Mouse (Mus musculus): Measurements from ENCODE around the gene Spic. TPM values are rescaled to one million over a fixed set of nuclear protein-coding genes. Genes with fewer than 3 reads are reported as not detected.

The Spic gene
- polyA plus RNA-seq, 1 experiment from 2014 or later, result 0.13 TPM

DNA sequence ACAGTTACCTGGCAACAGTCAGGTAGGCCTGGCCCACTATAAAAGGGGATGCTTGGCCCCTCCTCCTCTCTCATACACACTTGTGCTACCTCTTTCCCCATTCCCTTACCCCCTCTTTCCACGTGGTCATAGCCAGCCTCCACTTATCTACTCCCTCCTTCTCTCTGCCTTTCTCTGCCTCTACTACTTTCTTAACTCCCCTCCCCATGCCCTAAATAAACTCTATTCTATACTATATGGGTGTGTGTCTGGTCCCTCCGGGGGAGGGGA is 32.9 kb upstream of the Spic start:
- Histone ChIP-seq H3K4me2 (ENCODE audit: low read depth, low read length) (no peak overlapping the region), H3K27ac (replicated peaks; ENCODE audit: low read depth, low read length) (no peak overlapping the region), H3K9me3 (ENCODE audit: control insufficient read depth, low read length) (no peaks in the 10 kb centered on the region), H3K36me3 (ENCODE audit: control insufficient read depth, insufficient read depth, low read length) (no peaks in the 10 kb centered on the region), H3K27me3 (replicated peaks; ENCODE audit: control insufficient read depth, insufficient read depth, low read length) (no peaks in the 10 kb centered on the region), H3K9ac (ENCODE audit: low read depth, low read length) (no peak overlapping the region), H3K4me1 (ENCODE audit: control insufficient read depth, insufficient read depth, low read length) (no peaks in the 10 kb centered on the region), H3K4me3 (ENCODE audit: low read depth, low read length) (no peak overlapping the region)
- DNase-seq (ENCODE audit: low spot score) (no peak), ATAC-seq (ENCODE audit: low read depth) (peak; percentile 18; the same call in 1 of the 2 replicates)
- WGBS, result 38% methylated on average over 2 of the region's 2 CpGs

DNA sequence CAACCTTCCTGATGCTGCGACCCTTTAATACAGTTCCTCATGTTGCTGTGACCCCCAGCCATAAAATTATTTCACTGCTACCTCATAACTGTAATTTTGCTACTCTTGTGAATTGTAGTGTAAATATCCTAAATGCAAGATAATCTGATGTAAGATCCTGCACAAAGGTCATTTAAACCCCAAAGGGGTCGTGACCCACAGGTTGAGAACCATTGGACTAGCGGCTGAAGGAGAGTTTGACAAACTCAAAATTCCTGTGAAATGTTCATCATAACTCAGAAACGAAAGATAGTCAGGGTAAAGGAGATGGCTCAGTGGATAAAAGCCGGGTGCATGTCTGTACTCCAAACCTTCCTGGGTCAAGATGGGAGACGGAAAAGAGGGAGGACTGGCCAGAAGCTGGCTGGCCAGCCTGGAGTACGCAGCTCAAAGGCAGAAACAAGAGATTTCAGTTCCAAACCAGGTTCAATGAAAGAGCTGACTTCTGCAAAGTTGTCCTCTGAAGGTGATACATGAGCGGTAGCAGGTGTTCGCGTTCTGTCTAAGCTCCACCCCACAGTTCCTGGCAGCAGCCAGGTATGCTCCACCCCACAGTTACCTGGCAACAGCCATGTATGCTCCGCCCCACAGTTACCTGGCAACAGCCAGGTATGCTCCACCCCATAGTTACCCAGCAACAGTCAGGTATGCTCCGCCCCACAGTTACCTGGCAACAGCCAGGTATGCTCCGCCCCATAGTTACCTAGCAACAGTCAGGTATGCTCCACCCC is 32.4 kb upstream of the Spic start:
- DNase-seq (ENCODE audit: low spot score), result peak; percentile 31
- H3K36me3 ChIP-seq (ENCODE audit: control insufficient read depth, insufficient read depth, low read length), result no peaks in the 10 kb centered on the region
- H3K4me3 ChIP-seq (ENCODE audit: low read depth, low read length), result no peak overlapping the region
- H3K4me1 ChIP-seq (ENCODE audit: control insufficient read depth, insufficient read depth, low read length), result no peaks in the 10 kb centered on the region
- ATAC-seq (ENCODE audit: low read depth), result peak; percentile 41; the same call in 1 of the 2 replicates
- H3K27ac ChIP-seq (replicated peaks; ENCODE audit: low read depth, low read length), result no peak overlapping the region
- H3K9me3 ChIP-seq (ENCODE audit: control insufficient read depth, low read length), result no peaks in the 10 kb centered on the region
- no peak overlapping the region for H3K4me2 ChIP-seq (ENCODE audit: low read depth, low read length)
- 52% methylated on average over 13 of the region's 13 CpGs for WGBS
- H3K9ac ChIP-seq (ENCODE audit: low read depth, low read length), result no peak overlapping the region
- no peaks in the 10 kb centered on the region for H3K27me3 ChIP-seq (replicated peaks; ENCODE audit: control insufficient read depth, insufficient read depth, low read length)

DNA sequence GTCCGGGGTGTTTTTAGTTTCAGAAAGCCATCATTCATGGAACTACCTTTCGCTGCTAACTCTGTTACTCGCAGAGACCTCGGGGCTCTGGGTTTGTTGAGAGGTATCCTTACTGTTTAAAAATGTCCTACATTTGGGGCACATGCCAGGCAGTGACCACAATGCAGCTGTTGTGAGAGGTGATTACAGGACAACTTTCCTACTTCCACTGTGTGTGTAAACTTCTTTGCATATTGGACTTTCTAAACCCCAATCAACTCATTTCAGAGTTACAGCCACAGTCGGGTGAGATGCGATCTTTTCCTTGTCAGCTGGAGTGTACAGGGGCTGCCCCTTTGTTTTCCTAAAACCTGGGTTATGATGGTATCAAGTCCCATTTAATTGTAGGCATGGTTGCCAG is 30.8 kb upstream of the Spic start:
- WGBS, result 66% methylated on average over 6 of the region's 6 CpGs
- DNase-seq (ENCODE audit: low spot score) (no peak), ATAC-seq (ENCODE audit: low read depth) (no peak; the same call in 1 of the 2 replicates)
- Histone ChIP-seq H3K36me3 (ENCODE audit: control insufficient read depth, insufficient read depth, low read length) (no peaks in the 10 kb centered on the region), H3K4me3 (ENCODE audit: low read depth, low read length) (no peak overlapping the region), H3K27ac (replicated peaks; ENCODE audit: low read depth, low read length) (no peak overlapping the region), H3K27me3 (replicated peaks; ENCODE audit: control insufficient read depth, insufficient read depth, low read length) (no peaks in the 10 kb centered on the region), H3K9ac (ENCODE audit: low read depth, low read length) (no peak overlapping the region), H3K4me1 (ENCODE audit: control insufficient read depth, insufficient read depth, low read length) (no peaks in the 10 kb centered on the region), H3K4me2 (ENCODE audit: low read depth, low read length) (no peak overlapping the region), H3K9me3 (ENCODE audit: control insufficient read depth, low read length) (no peaks in the 10 kb centered on the region)

DNA sequence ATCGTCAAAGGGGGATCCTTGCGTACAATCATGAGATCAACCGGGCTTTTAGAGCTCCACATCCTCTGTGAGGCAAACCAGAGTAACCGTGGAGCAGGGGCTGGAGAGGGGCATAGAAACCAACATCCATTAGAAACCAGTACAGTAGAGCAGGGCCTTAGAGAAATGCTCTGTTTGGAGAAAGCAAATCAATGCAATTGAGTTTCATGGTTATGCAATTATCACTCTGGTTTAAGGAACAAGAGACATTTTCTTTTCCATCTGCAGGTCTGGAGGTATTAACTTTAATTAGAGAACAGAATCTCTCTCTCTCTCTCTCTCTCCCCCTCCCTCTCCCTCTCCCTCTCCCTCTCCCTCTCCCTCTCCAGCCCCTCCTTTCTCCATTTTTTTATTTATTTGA is 29.9 kb upstream of the Spic start:
- Histone ChIP-seq H3K9me3 (ENCODE audit: control insufficient read depth, low read length) (no peaks in the 10 kb centered on the region), H3K4me1 (ENCODE audit: control insufficient read depth, insufficient read depth, low read length) (no peaks in the 10 kb centered on the region), H3K9ac (ENCODE audit: low read depth, low read length) (no peak overlapping the region), H3K27ac (replicated peaks; ENCODE audit: low read depth, low read length) (no peak overlapping the region), H3K36me3 (ENCODE audit: control insufficient read depth, insufficient read depth, low read length) (no peaks in the 10 kb centered on the region), H3K4me2 (ENCODE audit: low read depth, low read length) (no peak overlapping the region), H3K4me3 (ENCODE audit: low read depth, low read length) (no peak overlapping the region), H3K27me3 (replicated peaks; ENCODE audit: control insufficient read depth, insufficient read depth, low read length) (no peaks in the 10 kb centered on the region)
- WGBS, result 83% methylated on average over 4 of the region's 4 CpGs
- ATAC-seq (ENCODE audit: low read depth) (no peak), DNase-seq (ENCODE audit: low spot score) (no peak)

DNA sequence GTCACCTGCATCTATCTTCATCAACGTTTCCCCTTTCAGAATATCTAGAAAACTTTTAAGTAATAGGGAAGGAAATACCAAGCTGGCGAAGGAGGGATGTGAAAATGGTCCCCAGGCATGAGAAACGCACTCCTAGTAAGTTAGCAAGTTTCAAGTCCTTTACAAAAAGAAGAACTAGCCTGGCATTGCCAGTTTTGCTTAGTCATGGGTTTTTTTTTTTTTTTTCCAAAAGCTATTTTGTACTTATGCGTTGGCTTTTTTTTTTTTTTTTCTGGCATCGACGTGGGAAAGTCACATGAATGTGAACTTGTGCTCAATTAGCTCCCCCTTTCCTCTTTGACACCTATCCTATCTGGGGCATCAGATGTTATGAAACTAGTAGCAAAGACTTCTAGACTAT is 27.5 kb upstream of the Spic start:
- 77% methylated on average over 6 of the region's 6 CpGs for WGBS
- no peak overlapping the region for H3K9ac ChIP-seq (ENCODE audit: low read depth, low read length)

DNA sequence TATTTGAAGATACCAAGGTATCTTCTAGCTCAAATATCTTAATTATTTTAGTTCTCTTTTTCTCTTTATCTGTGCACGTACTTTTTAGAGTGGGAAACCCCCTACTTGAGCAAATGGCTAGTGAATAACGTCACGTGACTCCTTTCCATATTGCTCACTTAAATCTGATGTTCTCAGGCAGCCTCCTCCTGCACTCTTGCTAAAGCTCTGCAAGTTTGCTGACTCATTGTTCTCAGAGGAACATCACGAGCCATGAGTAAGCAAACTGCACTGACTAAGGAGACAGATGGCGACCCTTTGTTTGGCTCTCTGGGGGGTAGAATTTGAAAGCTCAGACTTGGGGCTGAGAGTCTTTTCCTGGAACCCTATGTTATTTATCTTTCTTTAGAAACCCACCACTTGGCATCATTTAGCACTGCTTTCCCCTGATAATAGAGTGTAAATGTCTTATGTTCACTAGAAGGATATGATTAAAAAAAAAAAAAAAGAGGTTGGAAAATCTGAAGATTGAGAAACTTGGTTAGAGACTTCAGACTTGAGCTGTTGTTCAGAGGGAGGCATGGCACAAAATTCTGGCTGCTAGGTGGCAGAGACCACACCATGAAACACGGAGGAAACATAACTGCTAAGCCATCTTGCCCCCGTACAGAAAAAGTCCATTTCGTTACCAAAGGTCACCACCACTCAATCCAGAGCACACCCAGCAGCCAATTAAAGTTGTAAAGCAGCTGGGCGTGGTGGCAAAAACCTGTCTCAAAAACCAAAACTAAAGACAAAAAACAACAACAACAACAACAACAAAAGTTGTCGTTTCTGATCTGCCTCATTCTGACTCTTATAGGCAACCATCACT is 24.1 kb upstream of the Spic start:
- no peaks in the 10 kb centered on the region for H3K4me1 ChIP-seq (ENCODE audit: control insufficient read depth, insufficient read depth, low read length)
- H3K27ac ChIP-seq (replicated peaks; ENCODE audit: low read depth, low read length), result no peak overlapping the region
- DNase-seq (ENCODE audit: low spot score) (peak; percentile 32), ATAC-seq (ENCODE audit: low read depth) (no peak)
- no peak overlapping the region for H3K4me2 ChIP-seq (ENCODE audit: low read depth, low read length)
- no peaks in the 10 kb centered on the region for H3K9me3 ChIP-seq (ENCODE audit: control insufficient read depth, low read length)
- no peaks in the 10 kb centered on the region for H3K27me3 ChIP-seq (replicated peaks; ENCODE audit: control insufficient read depth, insufficient read depth, low read length)
- no peaks in the 10 kb centered on the region for H3K36me3 ChIP-seq (ENCODE audit: control insufficient read depth, insufficient read depth, low read length)
- 62% methylated on average over 10 of the region's 10 CpGs for WGBS
- no peak overlapping the region for H3K4me3 ChIP-seq (ENCODE audit: low read depth, low read length)
- no peak overlapping the region for H3K9ac ChIP-seq (ENCODE audit: low read depth, low read length)

More for the DNA sequence above, 27.5 kb upstream of the Spic start:
- Histone ChIP-seq H3K27me3 (replicated peaks; ENCODE audit: control insufficient read depth, insufficient read depth, low read length) (no peaks in the 10 kb centered on the region), H3K4me2 (ENCODE audit: low read depth, low read length) (no peak overlapping the region), H3K4me3 (ENCODE audit: low read depth, low read length) (no peak overlapping the region), H3K27ac (replicated peaks; ENCODE audit: low read depth, low read length) (no peak overlapping the region), H3K36me3 (ENCODE audit: control insufficient read depth, insufficient read depth, low read length) (no peaks in the 10 kb centered on the region), H3K4me1 (ENCODE audit: control insufficient read depth, insufficient read depth, low read length) (no peaks in the 10 kb centered on the region), H3K9me3 (ENCODE audit: control insufficient read depth, low read length) (no peaks in the 10 kb centered on the region)
- ATAC-seq (ENCODE audit: low read depth), result no peak
- DNase-seq (ENCODE audit: low spot score), result no peak

DNA sequence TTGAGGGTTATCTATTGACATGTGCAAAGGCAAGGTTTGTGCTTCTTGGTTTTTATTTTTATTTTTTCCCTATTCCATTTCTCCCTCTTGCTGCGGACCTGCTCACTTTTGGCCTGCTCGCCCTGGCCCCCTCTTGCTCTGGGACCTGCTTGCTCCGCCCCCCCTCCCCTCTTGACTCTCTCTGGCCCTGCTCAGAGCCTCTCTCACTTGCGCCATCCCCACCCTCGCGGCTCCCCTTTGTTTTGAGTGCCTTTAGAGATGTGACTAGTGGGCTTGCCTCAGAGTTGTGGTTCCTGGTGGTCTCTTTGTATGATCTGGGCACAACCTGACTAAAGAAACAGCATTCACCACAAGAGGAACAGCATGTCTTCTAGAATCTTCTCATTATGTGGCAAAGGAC is 16.1 kb upstream of the Spic start:
- H3K36me3 ChIP-seq (ENCODE audit: control insufficient read depth, insufficient read depth, low read length), result no peaks in the 10 kb centered on the region
- H3K9ac ChIP-seq (ENCODE audit: low read depth, low read length), result no peak overlapping the region
- DNase-seq (ENCODE audit: low spot score) (no peak), ATAC-seq (ENCODE audit: low read depth) (no peak)
- no peaks in the 10 kb centered on the region for H3K9me3 ChIP-seq (ENCODE audit: control insufficient read depth, low read length)
- H3K4me3 ChIP-seq (ENCODE audit: low read depth, low read length), result no peak overlapping the region
- H3K27ac ChIP-seq (replicated peaks; ENCODE audit: low read depth, low read length), result no peak overlapping the region
- H3K4me1 ChIP-seq (ENCODE audit: control insufficient read depth, insufficient read depth, low read length), result no peaks in the 10 kb centered on the region
- H3K27me3 ChIP-seq (replicated peaks; ENCODE audit: control insufficient read depth, insufficient read depth, low read length), result no peaks in the 10 kb centered on the region
- WGBS, result 71% methylated on average over 6 of the region's 6 CpGs
- no peak overlapping the region for H3K4me2 ChIP-seq (ENCODE audit: low read depth, low read length)

DNA sequence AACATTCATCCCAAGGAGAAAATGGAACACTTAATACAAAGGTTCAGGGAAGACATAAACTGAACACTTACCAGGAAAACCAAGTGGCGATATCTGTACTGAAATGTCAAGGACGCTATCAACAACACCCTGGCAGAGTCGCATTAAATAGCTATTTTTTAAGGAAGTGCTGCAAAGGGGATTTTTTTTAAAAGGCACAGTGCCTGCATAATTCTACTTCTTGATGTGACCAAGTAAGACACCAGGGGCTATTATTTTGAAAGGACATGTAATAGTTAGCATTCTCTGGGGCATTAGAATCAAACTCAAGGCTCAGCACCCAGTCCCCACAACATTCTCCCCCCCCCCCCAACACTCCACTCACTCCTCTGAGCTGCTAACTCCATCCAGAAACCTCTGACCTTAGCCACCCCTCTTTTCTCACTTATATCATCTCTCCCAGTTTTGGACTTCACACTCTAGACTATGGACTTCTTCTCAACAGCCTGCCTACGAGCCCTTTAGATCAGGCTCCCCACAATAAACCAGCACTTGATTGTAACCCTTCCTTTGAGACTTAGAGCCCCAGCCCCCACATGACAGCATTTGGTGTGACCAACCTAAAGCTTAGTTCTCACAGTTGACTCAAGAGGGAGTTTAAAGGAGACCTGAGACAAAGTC is 1.8 kb downstream of the Spic start:
- WGBS, result 87% methylated on average over 4 of the region's 4 CpGs

More for the DNA sequence above, 1.8 kb downstream of the Spic start:
- Histone ChIP-seq H3K27ac (replicated peaks; ENCODE audit: low read depth, low read length) (no peak overlapping the region), H3K9me3 (ENCODE audit: control insufficient read depth, low read length) (no peaks in the 10 kb centered on the region), H3K4me3 (ENCODE audit: low read depth, low read length) (no peak overlapping the region), H3K4me2 (ENCODE audit: low read depth, low read length) (no peak overlapping the region), H3K36me3 (ENCODE audit: control insufficient read depth, insufficient read depth, low read length) (no peaks in the 10 kb centered on the region), H3K9ac (ENCODE audit: low read depth, low read length) (no peak overlapping the region), H3K27me3 (replicated peaks; ENCODE audit: control insufficient read depth, insufficient read depth, low read length) (no peaks in the 10 kb centered on the region), H3K4me1 (ENCODE audit: control insufficient read depth, insufficient read depth, low read length) (no peaks in the 10 kb centered on the region)
- no peak for DNase-seq (ENCODE audit: low spot score)
- no peak for ATAC-seq (ENCODE audit: low read depth)

All from embryonic facial prominence, embryonic 14.5 days (tissue).